In genomic region chr12:110510171-110510871, GRCm38 (mm10) we compare ENCODE assay signal across 8 mouse cellular contexts.
DNase-seq lines count a peak whose midpoint lies in the region; ATAC-seq and TF ChIP-seq lines count a peak whose summit lies in the region.

No protein-coding gene starts in this region.

- peak overlapping the region; percentile 55 for H3K27ac ChIP-seq in cerebellum, adult 2 months (ENCODE audit: insufficient read depth, low read length)
- peak overlapping the region; percentile 86 for H3K27ac ChIP-seq in kidney, adult 2 months (ENCODE audit: insufficient read depth, low read depth, low read length)
- peak overlapping the region; percentile 58 for H3K27ac ChIP-seq in liver, embryonic 13.5 days

- no peak for ATAC-seq in liver, embryonic 13.5 days (ENCODE audit: low read depth)

- H3K4me2 ChIP-seq in liver, embryonic 13.5 days: no peak overlapping the region

- H3K27me3 ChIP-seq in cerebellum, adult 2 months (ENCODE audit: control insufficient read depth, insufficient read depth, low read length): no peaks in the 10 kb centered on the region
- H3K27me3 ChIP-seq in kidney, adult 2 months (replicated peaks; ENCODE audit: control insufficient read depth, insufficient read depth, low read length): no peaks in the 10 kb centered on the region
- H3K27me3 ChIP-seq in liver, embryonic 13.5 days: no peaks in the 10 kb centered on the region

- TF ChIP-seq POLR2A in cerebellum, adult 2 months (IDR thresholded peaks at IDR 0.05; ENCODE audit: borderline replicate concordance, insufficient read depth, low read length): no peak
- no peak for TF ChIP-seq POLR2A in kidney, adult 2 months (IDR thresholded peaks at IDR 0.05; ENCODE audit: low read depth, low read length)

- 18% methylated on average over 9 of the region's 9 CpGs for WGBS in cerebellum, adult 2 months
- WGBS in kidney, adult 2 months: 34% methylated on average over 9 of the region's 9 CpGs
- WGBS in liver, embryonic 13.5 days (ENCODE audit: insufficient replicate concordance): 67% methylated on average over 9 of the region's 9 CpGs

- no peak overlapping the region for H3K9ac ChIP-seq in liver, embryonic 13.5 days

- no peaks in the 10 kb centered on the region for H3K36me3 ChIP-seq in kidney, adult 2 months (ENCODE audit: control insufficient read depth, insufficient read depth, low read length)
- no peaks in the 10 kb centered on the region; the same call in 1 of the 2 replicates for H3K36me3 ChIP-seq in liver, embryonic 13.5 days

- no peak for TF ChIP-seq CTCF in cerebellum, adult 2 months (IDR thresholded peaks at IDR 0.05; ENCODE audit: borderline replicate concordance, insufficient read depth, low read depth, low read length)
- TF ChIP-seq CTCF in kidney, adult 2 months (conservative IDR thresholded peaks at IDR 0.05; ENCODE audit: insufficient read depth, insufficient read length, low read depth, low read length): no peak

- no peak overlapping the region for H3K4me3 ChIP-seq in cerebellum, adult 2 months (replicated peaks; ENCODE audit: insufficient read depth, low read depth, low read length)
- no peak overlapping the region for H3K4me3 ChIP-seq in kidney, adult 2 months (ENCODE audit: insufficient read depth, low read depth, low read length)
- H3K4me3 ChIP-seq in liver, embryonic 13.5 days (replicated peaks): no peak overlapping the region

- peaks cover 55% of the 10 kb centered on the region for H3K4me1 ChIP-seq in cerebellum, adult 2 months (ENCODE audit: control insufficient read depth, insufficient read depth, low read length)
- H3K4me1 ChIP-seq in kidney, adult 2 months (ENCODE audit: control insufficient read depth, insufficient read depth, low read length): peaks cover 8% of the 10 kb centered on the region
- peaks cover 65% of the 10 kb centered on the region for H3K4me1 ChIP-seq in liver, embryonic 13.5 days (replicated peaks)

- no peaks in the 10 kb centered on the region for H3K9me3 ChIP-seq in liver, embryonic 13.5 days (replicated peaks)

- peak; percentile 64 for DNase-seq in ovary, postnatal 14 days (ENCODE audit: low spot score)
- no peak for DNase-seq in ovary, adult 18-20 months (ENCODE audit: low spot score)
- peak; percentile 90 to 92 for DNase-seq in cerebellum, adult 2 months
- DNase-seq in heart, adult 18-20 months: peak; percentile 85 to 88
- DNase-seq in kidney, adult 2 months: peak; percentile 86
- no peak for DNase-seq in liver, embryonic 13.5 days
- DNase-seq in spleen, postnatal 36 days (ENCODE audit: low spot score in 2 of 2): no peak
- DNase-seq in retina, postnatal 1 day: no peak

Comparison
In these comparisons a context has a peak if more than half of its experiments do, and no peak if none do; other contexts are left out.
1. DNase-seq: peak in ovary, postnatal 14 days (single experiment), cerebellum, adult 2 months (2 of 2), heart, adult 18-20 months (2 of 2) and kidney, adult 2 months (single experiment); none in ovary, adult 18-20 months (single experiment), liver, embryonic 13.5 days (single experiment), spleen, postnatal 36 days (0 of 2) and retina, postnatal 1 day (single experiment).
2. Peak in every context shown above with its lines, with median percentiles within 50 percentile points of each other: H3K27ac ChIP-seq.